Mouse (Mus musculus): Measurements from ENCODE around the gene Tusc2. TPM values are rescaled to one million over a fixed set of nuclear protein-coding genes. Genes with fewer than 3 reads are reported as not detected.

The Tusc2 gene
- total RNA-seq, 2 experiments from 2014 or later, result 28.7 to 35.1 TPM

DNA sequence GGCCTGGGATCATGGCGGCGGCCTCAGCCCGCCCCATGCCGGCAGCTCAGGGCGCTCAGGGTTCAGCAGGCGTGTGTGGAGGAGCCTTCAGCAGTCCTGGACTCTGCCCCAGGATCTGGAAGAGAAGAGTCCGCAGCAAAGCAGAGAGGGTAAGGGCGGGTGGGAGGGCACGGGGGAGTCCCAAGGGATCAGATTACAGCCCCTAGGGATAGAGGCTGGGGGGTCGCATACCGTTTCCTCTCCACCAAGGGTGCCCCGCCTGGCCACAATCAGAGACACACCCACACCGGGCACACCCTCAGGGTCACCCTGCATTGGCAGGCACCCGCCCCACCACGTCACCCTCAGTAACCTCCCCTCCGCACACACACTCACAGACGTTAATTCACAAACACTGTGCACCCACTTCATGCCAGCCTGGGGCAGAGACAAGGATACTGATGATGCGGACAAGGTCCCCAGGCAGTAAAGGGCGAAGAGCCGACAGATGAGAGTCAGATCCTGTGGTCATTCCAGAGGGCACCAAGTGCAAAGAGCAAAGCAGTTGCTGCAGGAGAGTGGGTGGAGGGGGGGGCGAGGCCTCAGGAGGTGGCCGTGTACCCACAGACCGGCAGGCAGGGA lies 42.1 kb downstream of the Tusc2 start:
- intact Hi-C loops (cut with DNase I), result no loop called here
- no peak for DNase-seq

DNA sequence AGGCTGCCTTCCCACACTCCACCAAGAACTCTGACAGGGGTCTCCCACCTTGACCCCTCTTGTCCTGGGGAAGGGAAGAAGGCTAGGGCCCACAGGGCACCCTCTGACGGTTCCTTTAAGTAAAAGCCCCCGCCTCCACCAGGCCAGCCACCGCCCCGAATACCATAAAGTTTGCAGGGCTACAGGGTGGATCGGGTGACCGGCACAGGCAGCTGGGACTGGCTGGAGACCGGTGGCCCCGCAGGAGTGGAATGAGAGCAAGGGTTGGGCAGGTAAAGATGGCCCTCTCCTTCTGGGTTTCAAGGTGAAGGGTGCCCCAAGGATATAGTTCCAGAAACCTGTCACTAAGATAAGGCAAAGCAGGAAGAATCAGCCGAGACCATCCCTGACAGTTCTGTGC lies 43.5 kb downstream of the Tusc2 start:
- intact Hi-C loops (cut with DNase I), result no loop called here
- peak; percentile 48 to 51 for DNase-seq

DNA sequence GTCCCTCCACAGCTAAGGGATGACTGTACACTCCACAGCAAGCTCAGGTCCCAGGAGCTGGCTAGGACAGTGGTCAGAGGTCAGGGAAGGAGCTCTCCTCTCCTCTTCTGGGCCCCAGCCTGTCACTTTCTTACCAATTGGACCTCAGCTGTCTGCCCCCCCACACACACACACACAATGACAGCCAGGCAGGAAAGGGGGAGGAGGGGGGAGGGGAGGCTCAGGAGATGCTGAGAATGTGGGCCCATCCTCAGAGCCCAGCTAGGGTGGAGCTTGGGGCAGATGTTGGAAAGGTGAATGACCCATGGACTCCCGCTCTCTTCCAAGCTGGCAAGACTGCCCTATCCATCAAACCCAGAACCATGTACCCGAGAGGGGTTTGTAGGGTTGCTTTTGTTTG lies 44.0 kb downstream of the Tusc2 start:
- no peak for DNase-seq
- intact Hi-C loops (cut with DNase I), result no loop called here

DNA sequence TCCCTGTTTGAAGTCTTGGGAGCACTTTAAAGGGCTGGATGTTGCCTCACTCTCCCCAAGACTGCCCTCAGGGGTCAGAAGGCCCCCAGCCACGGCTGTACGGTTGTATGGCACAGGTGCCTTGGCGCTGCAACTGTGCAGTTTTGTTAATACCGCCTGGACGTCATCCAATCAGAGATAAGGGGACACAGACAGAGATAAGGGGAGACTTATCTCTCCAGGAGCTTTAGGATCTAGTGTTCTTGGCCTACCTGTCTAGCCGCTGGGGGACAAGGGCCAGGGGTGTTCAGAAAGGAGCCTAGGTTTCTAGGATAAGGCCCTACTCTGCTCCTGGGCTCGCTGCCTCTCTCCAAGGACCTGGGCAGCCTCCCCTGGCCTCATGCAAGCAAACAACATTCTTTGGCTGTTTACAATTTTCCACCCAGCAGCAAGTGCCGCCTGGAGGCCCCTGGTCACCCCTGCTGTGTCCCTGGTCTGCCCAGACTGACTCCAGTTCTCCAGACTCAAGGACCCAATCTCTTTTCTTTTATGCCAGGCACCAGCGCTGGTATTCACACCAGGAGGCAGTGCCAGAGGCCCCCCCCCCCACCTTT lies 44.7 kb downstream of the Tusc2 start:
- intact Hi-C loops (cut with DNase I), result no loop called here
- DNase-seq, result no peak

DNA sequence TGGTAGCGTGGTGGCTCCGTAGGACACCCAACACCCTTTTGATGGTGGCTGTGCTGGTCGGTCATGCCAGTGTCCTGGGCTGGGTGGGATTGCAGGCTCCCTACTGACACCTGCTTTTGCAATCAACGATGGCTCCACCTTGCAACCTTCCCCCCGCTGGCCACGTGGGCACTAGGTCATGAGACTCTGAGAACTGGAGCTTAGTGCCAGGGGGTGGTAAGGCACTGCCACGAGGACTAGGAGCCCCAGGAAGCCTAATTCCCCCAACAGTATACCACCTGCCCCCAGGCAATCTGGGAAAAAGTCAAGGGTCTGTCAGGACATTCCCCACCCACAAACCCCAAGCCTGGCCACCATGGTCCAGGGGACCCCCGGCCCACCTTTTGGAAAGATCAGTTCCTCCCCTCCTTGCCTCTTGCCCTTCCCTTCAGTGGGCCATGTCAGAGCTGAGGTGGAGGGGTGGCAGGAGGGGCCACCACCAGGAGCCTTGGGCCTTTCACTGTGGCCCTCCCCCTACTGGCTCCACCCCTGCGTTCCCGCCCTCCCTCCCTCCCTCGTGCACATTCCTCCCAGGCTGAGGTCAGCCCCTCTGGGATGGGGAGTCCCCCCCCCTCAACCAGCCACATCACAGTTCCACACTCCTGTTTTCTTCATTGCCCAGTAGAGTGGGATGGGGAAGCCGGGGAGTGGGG lies 45.8 kb downstream of the Tusc2 start, which contains the start of gene Sema3b:
Gene Sema3b, minus strand, starts transcription at position 489 of the 692 bp plus-strand sequence.
- intact Hi-C loops (cut with DNase I), result no loop called here
- DNase-seq, result peak in 1 of 2 experiments; percentile 60

DNA sequence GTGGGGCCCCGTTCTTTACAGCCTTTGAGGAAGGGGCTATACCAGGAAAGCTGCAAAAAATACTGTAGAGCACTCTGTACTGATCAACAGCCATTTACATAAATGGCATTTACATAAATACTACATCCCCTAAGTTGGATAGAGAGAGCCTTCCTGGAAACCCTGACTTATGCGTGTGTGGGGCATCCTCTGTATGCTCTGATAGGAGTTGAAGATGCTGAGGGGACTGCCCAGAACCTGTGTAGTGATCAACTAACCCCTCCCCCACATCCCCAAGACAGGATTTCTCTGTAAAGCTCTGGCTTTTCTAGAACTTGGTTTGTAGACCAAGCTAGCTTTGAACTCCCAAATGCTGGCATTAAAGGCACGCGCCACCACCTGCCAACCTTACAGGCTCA lies 46.4 kb downstream of the Tusc2 start:
- intact Hi-C loops (cut with DNase I), result no loop called here
- DNase-seq, result no peak

DNA sequence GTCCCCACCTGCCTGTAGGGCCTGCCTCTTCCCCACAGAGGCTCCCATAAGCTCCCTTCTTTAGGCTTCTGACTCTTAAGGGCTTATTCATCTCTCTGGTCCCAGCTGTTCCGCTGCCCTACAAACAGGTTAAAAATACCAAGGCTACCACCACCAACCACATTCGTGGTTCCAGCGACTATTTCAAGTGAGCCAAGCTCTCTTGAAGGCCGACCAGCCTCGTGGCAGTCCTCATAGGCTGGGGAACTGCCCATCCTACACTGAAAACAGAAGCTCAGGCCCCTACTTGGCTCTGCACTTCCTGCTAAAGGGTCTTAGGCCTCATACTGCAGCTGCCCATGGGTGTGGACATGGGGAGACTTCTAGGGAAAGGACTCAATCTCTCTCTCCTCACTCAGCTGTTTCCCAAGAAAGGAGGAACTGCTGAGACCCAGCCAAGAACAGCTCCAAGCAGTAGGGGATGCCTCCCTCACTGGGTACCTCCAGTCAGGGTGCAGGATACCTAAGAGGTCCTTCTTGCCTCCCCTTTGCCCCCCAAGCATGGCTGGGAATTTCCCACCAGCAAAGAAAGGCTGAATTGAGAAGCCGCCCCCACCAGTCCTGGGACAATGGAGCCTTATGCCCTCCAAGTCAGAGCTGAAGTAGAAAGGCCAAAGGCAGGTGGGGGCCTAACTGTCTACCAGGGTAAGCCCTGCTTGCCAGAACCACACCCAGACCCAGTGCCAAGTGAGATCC lies 48.6 kb downstream of the Tusc2 start:
- intact Hi-C loops (cut with DNase I), result loop anchor here (2.0 kb wide), 1 partner anchor 21 kb away; no protein-coding TSS in a partner anchor
- DNase-seq, result no peak

DNA sequence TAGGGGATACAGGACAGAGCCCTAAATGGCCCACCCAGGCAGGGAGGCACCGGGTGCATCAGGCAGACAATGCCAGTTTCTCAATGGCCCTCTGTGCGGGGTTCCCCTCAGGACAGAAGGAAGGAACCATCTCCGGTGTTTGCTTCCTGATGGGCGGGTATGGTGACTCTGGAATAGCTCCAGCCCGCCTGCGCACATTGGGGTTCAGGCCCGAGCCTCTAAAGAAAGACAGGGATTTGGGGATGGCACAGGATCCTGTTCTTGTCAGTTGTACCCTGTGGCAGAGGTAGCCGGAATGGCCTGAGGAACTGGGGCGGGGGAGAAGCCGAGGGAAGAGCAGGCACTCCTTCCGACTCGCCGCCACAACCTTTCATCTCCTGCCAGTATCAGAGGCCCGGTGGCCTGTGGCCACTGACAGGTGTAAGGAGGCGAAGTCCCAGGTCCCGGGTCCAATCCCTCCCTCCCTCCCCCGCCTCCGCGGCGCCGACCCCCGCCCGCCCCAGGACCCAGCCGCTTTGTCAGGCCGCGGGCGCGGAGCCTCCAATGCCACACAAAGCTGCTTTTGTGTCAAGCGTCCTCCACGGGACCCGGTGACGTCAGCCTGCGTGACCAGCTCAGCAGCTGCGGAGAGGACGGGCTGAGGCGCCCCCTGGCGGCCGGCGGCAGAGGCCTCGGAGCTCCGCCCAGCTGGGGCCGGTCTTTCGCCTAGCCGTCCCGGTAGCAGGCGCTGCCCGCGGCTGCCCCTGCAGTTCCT lies 49.3 kb downstream of the Tusc2 start:
- intact Hi-C loops (cut with DNase I), result loop anchor here (2.0 kb wide), 1 partner anchor 20 kb away; no protein-coding TSS in a partner anchor
- peak; percentile 98 for DNase-seq

DNA sequence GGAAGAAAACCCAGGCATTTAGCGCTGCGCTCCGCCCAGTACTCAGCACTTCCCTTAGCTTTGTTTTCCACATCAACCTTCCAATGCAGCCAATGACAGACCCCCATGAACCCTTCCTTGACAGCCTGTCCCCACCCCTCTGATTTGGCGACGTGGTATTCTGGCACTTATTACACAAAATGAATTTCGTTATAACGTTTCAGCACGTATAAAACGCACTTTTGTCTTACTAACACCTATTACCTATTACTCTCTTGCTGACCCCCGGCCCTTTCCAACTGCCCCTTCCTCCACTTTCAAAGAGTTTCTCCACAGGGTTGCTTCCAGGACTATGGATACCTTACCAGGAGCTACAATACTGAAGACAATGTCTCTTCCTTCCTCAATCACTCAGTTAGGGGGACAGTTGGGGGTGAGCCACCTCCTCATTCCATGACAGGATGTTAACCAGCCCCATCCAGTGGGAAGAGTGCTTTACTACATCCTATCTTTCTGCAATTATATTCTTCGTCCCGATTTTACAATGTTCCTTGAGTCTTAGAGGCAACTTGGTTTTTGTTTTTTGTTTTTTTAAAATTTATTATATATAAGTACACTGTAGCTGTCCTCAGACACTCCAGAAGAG lies 50.0 kb downstream of the Tusc2 start:
- DNase-seq, result no peak

DNA sequence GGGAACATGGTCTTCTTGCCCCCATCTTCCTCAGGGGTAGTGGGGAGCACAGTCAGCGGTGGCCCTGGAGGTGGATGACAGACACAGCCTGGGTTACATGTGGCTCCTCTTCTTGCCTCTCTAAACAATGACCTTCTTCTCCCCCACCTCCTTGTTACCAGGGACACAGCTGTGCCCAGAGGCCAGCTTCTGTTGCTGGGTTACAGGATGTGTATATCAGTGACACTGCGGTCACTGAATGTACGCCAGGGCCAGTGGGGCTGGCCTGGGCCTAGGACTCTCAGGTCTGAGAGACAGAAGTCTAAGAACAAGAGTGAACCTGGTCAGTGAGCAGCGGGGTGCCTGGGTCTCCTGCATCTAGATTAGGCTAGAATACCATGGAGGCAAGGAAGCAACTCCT lies 52.0 kb downstream of the Tusc2 start:
- intact Hi-C loops (cut with DNase I), result no loop called here
- no peak for DNase-seq

More for the DNA sequence above, 50.0 kb downstream of the Tusc2 start:
- intact Hi-C loops (cut with DNase I), result loop anchor here (2.0 kb wide), 1 partner anchor 20 kb away; no protein-coding TSS in a partner anchor

Other genes starting within 250 kb of the Tusc2 start
- 10 to 100 TPM in 1 of 2 experiments, 1 to 10 TPM in 1; 9.3 to 11.2 TPM for gene Hemk1, start 224.9 kb upstream of the Tusc2 start, total RNA-seq (2021)
- gene 6430571L13Rik, start 222.7 kb upstream of the Tusc2 start, total RNA-seq (2021), result 10 to 100 TPM; 33.5 to 35.9 TPM
- gene Cacna2d2, start 163.6 kb upstream of the Tusc2 start, total RNA-seq (2021), result under 1 TPM; 0.35 to 0.71 TPM
- gene Tmem115, start 29.3 kb upstream of the Tusc2 start, total RNA-seq (2021), result 10 to 100 TPM; 13.3 to 14.3 TPM
- 1 to 10 TPM; 2.3 to 3.4 TPM for gene Cyb561d2, start 21.1 kb upstream of the Tusc2 start, total RNA-seq (2021)
- gene Nprl2, start 21.0 kb upstream of the Tusc2 start, total RNA-seq (2021), result 10 to 100 TPM in 1 of 2 experiments, 1 to 10 TPM in 1; 9.1 to 11.6 TPM
- not detected for gene Zmynd10, start 16.0 kb upstream of the Tusc2 start, total RNA-seq (2021)
- gene Rassf1, start 11.7 kb upstream of the Tusc2 start, total RNA-seq (2021), result 10 to 100 TPM; 10.4 to 14.9 TPM
- 10 to 100 TPM; 12.0 to 16.5 TPM for gene Hyal2, start 4.7 kb downstream of the Tusc2 start, total RNA-seq (2021)
- gene Hyal1, start 13.7 kb downstream of the Tusc2 start, total RNA-seq (2021), result 1 to 10 TPM; 2.5 to 2.8 TPM
- 10 to 100 TPM; 11.2 to 14.4 TPM for gene Naa80, start 15.6 kb downstream of the Tusc2 start, total RNA-seq (2021)
- gene Hyal3, start 17.6 kb downstream of the Tusc2 start, total RNA-seq (2021), result under 1 TPM; 0.23 to 0.27 TPM
- 10 to 100 TPM; 48.2 to 55.8 TPM for gene Ifrd2, start 24.4 kb downstream of the Tusc2 start, total RNA-seq (2021)
- gene Sema3b, start 46.0 kb downstream of the Tusc2 start, total RNA-seq (2021), result 10 to 100 TPM; 13.1 to 17.5 TPM
- 10 to 100 TPM; 65.2 to 70.5 TPM for gene Gnai2, start 72.1 kb downstream of the Tusc2 start, total RNA-seq (2021)
- gene Slc38a3, start 106.3 kb downstream of the Tusc2 start, total RNA-seq (2021), result 10 to 100 TPM; 60.6 to 81.6 TPM
- gene Gnat1, start 116.5 kb downstream of the Tusc2 start, total RNA-seq (2021), result not detected
- 1 to 10 TPM; 4.9 to 6.1 TPM for gene Sema3f, start 147.2 kb downstream of the Tusc2 start, total RNA-seq (2021)
- 10 to 100 TPM; 32.7 to 36.3 TPM for gene Rbm5, start 207.7 kb downstream of the Tusc2 start, total RNA-seq (2021)